Mouse (Mus musculus) spleen, adult 12 weeks (tissue): Measurements from ENCODE around the gene Cdan1.

Experiments used
- DNase-seq: peaks from one replicate; pipeline ENCODE4 v3.0.0; 2022; ENCODE audit warnings: low spot score

Cdan1 gene

GRCm38 (mm10) chr2:120849449-120850423 is at the start of gene Cdan1:
Cdan1 (minus strand) TSS chr2:120850128.
- DNase-seq = no peak

- DNase-seq = no peak
Observed at GRCm38 (mm10) chr2:120896361-120896760, 46.4 kb upstream of the Cdan1 start.

- no peak for DNase-seq
Observed at GRCm38 (mm10) chr2:120887601-120888000, 37.7 kb upstream of the Cdan1 start.

GRCm38 (mm10) chr2:120873192-120873591 is 23.3 kb upstream of the Cdan1 start:
- DNase-seq = no peak

GRCm38 (mm10) chr2:120871447-120872336 is 21.8 kb upstream of the Cdan1 start:
- DNase-seq = no peak

GRCm38 (mm10) chr2:120867336-120867735 is 17.4 kb upstream of the Cdan1 start:
- no peak for DNase-seq

- no peak for DNase-seq
Observed at GRCm38 (mm10) chr2:120866561-120866960, 16.6 kb upstream of the Cdan1 start.

GRCm38 (mm10) chr2:120863389-120863788 is 13.5 kb upstream of the Cdan1 start:
- DNase-seq = no peak

- DNase-seq = no peak
Observed at GRCm38 (mm10) chr2:120860699-120861098, 10.8 kb upstream of the Cdan1 start.

GRCm38 (mm10) chr2:120858131-120858530 is 8.2 kb upstream of the Cdan1 start:
- no peak for DNase-seq

GRCm38 (mm10) chr2:120853151-120853550 is 3.2 kb upstream of the Cdan1 start:
- DNase-seq = no peak

GRCm38 (mm10) chr2:120852626-120853025 is 2.7 kb upstream of the Cdan1 start:
- no peak for DNase-seq

- DNase-seq = peak; percentile 95
Observed at GRCm38 (mm10) chr2:120850424-120851082, 625 bp upstream of the Cdan1 start, which contains the start of gene Ttbk2. Ttbk2 (minus strand) TSS chr2:120850604.

GRCm38 (mm10) chr2:120845280-120845679 is 4.6 kb downstream of the Cdan1 start:
- no peak for DNase-seq

GRCm38 (mm10) chr2:120843990-120844389 is 5.9 kb downstream of the Cdan1 start:
- DNase-seq = no peak

- no peak for DNase-seq
Observed at GRCm38 (mm10) chr2:120841211-120841610, 8.7 kb downstream of the Cdan1 start.

- no peak for DNase-seq
Observed at GRCm38 (mm10) chr2:120835167-120835566, 14.8 kb downstream of the Cdan1 start.

- DNase-seq = no peak
Observed at GRCm38 (mm10) chr2:120826936-120827638, 22.8 kb downstream of the Cdan1 start.

- no peak for DNase-seq
Observed at GRCm38 (mm10) chr2:120770265-120770935, 79.5 kb downstream of the Cdan1 start.

GRCm38 (mm10) chr2:120761922-120762321 is 88.0 kb downstream of the Cdan1 start:
- no peak for DNase-seq

GRCm38 (mm10) chr2:120748041-120748440 is 101.9 kb downstream of the Cdan1 start:
- no peak for DNase-seq
